Mouse (Mus musculus) neural tube, embryonic 12.5 days (tissue): ENCODE results near the gene Zfp36. TPM values are rescaled to one million over a fixed set of nuclear protein-coding genes. Genes with fewer than 3 reads are reported as not detected.
"Not testable (repeated sequence)": the region's sequence is repeated elsewhere in the genome, so short reads cannot be mapped to it uniquely, and the experiment has no call there.

Source experiments
- ATAC-seq: fragments of 200-750 bp; cut with Nextera tagmentation; 2 replicates; pipeline ENCODE4 v1.8.0; 2017; ENCODE audit warnings: low read depth, mild to moderate bottlenecking, moderate TSS enrichment, moderate library complexity; ENCODE audit not compliant: low FRiP score
- H3K27ac ChIP-seq: fragments of 300-500 bp; sonication (generic); 2 replicates; pipeline ENCODE4 v1.5.1; 2016
- H3K27me3 ChIP-seq: fragments of 300-500 bp; sonication (generic); replicated peaks from 2 replicates; pipeline ENCODE4 v1.6.1; 2016; ENCODE audit warnings: mild to moderate bottlenecking
- H3K36me3 ChIP-seq: fragments of 300-500 bp; sonication (generic); 2 replicates; pipeline ENCODE4 v1.6.1; 2016; ENCODE audit warnings: mild to moderate bottlenecking
- H3K4me1 ChIP-seq: fragments of 300-500 bp; sonication (generic); 2 replicates; pipeline ENCODE4 v1.6.1; 2016
- H3K4me2 ChIP-seq: fragments of 300-500 bp; sonication (generic); replicated peaks from 2 replicates; pipeline ENCODE4 v1.6.1; 2016; ENCODE audit warnings: mild to moderate bottlenecking
- H3K4me3 ChIP-seq: fragments of 300-500 bp; sonication (generic); 2 replicates; pipeline ENCODE4 v1.5.1; 2016
- H3K9ac ChIP-seq: fragments of 300-500 bp; sonication (generic); 2 replicates; pipeline ENCODE4 v1.6.1; 2016; ENCODE audit warnings: mild to moderate bottlenecking
- H3K9me3 ChIP-seq: fragments of 300-500 bp; sonication (generic); 2 replicates; pipeline ENCODE4 v1.6.1; 2016; ENCODE audit warnings: mild to moderate bottlenecking
- WGBS: fragments of 180-500 bp; shearing (Covaris S2); methylation state at CpG from one replicate; pipeline ENCODE4 v1.1.7; 2016; 5-methylcytosine and 5-hydroxymethylcytosine counted together
- polyA plus RNA-seq: library from polyadenylated mRNA; unstranded; fragments of >200 nt; fragmentation: Nextera tagmentation; extraction: Ambion mirVana; gene quantifications from 2 replicates; pipeline ENCODE4 v1.2.1, GENCODE M21; 2016

Gene Zfp36
- polyA plus RNA-seq, 1 experiment from 2014 or later: 5.6 TPM

DNA sequence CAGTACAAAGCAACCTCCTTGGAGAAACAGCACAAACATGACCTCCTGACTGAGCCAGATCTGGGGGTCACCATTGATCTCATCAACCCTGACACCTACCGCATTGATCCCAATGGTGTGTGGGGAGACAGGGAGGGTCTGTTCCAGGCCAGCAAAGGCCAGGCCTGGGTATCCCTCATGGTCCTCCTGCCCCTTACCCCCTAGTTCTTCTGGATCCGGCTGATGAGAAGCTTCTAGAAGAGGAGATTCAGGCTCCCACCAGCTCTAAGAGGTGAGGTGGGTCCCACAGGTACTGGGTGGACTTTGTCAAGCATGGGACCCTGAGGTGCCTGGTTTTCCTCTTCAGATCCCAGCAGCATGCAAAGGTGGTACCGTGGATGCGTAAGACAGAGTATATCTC lies 15.4 kb upstream of the Zfp36 start:
- Histone ChIP-seq H3K36me3 (peaks cover 56% of the 10 kb centered on the region), H3K27ac (no peak overlapping the region), H3K4me1 (peaks cover 24% of the 10 kb centered on the region), H3K9ac (no peak overlapping the region), H3K4me2 (no peak overlapping the region), H3K4me3 (no peak overlapping the region), H3K9me3 (no peaks in the 10 kb centered on the region), H3K27me3 (no peaks in the 10 kb centered on the region)
- 93% methylated on average over 4 of the region's 4 CpGs for WGBS
- ATAC-seq: no peak

DNA sequence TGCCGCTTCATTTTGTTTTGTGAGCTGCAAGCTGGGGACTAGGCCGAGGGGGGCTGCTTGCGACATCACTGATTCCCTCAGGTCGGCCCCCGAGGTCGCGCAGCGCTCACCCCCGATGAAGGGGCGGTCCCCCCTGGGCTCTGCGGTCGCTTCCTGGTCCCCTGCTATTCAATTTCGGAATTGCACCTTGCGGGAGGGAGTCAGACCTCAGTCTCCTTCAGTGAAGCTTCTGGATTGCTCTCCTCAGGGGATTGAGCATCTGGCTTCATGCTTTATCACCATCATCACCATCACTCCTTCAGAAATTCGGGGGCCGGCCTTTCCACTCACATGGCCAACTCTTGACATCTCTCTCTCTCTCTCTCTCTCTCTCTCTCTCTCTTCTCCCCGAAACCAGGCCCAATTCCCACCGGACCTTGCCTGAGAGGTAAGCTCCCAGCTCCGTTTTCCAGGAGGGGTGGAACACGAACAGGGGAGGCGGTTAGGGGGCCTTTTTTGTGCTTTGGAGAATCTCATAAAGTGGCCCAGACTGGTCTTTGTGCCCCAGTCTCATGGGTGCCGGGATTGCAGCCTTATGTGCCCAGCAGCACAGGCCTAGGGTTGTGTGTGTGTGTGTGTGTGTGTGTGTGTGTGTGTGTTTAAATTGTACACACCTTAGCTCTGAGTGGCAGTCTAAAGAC lies 13.4 kb upstream of the Zfp36 start:
- H3K9me3 ChIP-seq: no peaks in the 10 kb centered on the region
- no peaks in the 10 kb centered on the region for H3K27me3 ChIP-seq
- peak overlapping the region; percentile 96 for H3K4me2 ChIP-seq
- H3K4me1 ChIP-seq: peaks cover 24% of the 10 kb centered on the region
- peaks cover 56% of the 10 kb centered on the region for H3K36me3 ChIP-seq
- 7% methylated on average over 22 of the region's 22 CpGs for WGBS
- peak overlapping the region; percentile 88 for H3K9ac ChIP-seq
- no peak for ATAC-seq
- peak overlapping the region; percentile 84 for H3K4me3 ChIP-seq
- H3K27ac ChIP-seq: peak overlapping the region; percentile 21; the same call in 1 of the 2 replicates

DNA sequence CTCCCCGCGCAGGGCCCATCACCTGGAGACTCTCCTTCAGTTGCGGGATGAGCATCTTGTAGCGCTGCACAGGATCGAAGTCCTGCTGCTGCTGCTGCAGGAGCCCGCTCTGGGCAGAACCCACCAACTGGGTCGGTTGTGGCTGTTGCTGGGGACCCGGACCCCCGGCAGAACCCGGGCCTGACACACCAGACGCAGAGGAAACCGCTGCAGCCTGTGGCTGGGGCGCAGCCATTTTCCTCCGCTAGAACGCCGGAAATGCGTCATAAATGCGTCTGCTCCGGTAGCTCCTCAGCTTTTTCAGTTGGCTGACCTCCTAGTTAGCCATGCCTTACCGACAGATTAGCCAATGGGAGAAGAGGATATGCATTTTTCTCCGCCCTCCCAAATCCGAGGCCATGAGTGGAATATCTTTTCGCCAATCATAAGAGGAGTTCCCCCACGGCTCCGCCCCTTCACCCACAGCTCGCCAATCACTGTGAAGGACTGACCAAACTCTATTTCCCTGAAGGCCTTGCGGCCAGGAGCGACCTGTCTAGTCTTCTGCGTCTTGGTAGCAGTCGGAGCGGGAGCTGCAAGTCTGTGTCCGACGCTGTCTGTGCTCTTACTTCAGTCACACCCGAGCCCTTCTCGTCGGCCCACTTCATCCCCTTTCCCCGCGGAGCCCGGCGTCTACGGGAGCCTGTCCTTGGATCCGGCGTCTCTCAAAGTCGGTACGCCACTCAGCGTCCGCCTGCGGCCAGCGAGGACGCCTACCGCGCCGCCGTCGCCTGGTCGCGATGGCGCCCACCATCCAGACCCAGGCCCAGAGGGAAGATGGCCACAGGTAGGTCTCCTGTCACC lies 12.6 kb upstream of the Zfp36 start, which contains the start of the genes Med29 and Paf1:
Gene Med29 (minus strand): TSS at position 280 of the 843 bp plus-strand sequence.
Gene Paf1 (plus strand): TSS at position 523 of the 843 bp plus-strand sequence.
- Histone ChIP-seq H3K4me2 (peak within 1 kb of the TSS; percentile 96), H3K27ac (peak within 1 kb of the TSS; percentile 21; the same call in 1 of the 2 replicates), H3K9ac (peak within 1 kb of the TSS; percentile 88), H3K36me3 (peaks cover 56% of the 10 kb centered on the region), H3K9me3 (no peaks in the 10 kb centered on the region), H3K4me3 (peak within 1 kb of the TSS; percentile 84), H3K27me3 (no peaks in the 10 kb centered on the region), H3K4me1 (peaks cover 24% of the 10 kb centered on the region)
- WGBS: under 1% methylated on average over 58 of the region's 58 CpGs
- ATAC-seq: peak; percentile 98

DNA sequence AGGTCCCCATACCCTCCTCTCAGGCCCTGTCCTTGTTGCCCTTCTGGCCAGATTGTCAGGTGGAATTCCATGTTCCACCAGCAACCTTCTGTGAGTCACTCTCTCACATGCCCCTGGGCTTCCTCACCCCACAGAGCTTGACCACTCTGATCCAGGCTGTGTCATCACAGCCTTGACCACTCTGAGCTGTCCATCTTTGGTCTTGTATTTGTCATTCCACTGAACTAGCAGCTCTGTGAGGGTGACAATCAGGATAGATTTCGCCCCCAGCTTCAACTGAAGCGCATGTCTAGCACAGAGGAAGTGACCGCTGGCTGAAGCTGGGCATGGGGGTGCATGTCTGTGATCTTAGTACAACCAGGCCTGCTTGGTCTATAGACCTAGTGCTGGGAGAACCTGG lies 10.3 kb upstream of the Zfp36 start:
- Histone ChIP-seq H3K9ac (no peak overlapping the region), H3K27ac (no peak overlapping the region), H3K4me3 (no peak overlapping the region), H3K9me3 (no peaks in the 10 kb centered on the region), H3K4me1 (peaks cover 24% of the 10 kb centered on the region), H3K27me3 (no peaks in the 10 kb centered on the region), H3K36me3 (peaks cover 52% of the 10 kb centered on the region), H3K4me2 (no peak overlapping the region)
- no peak for ATAC-seq
- WGBS: 98% methylated on average over 3 of the region's 3 CpGs

DNA sequence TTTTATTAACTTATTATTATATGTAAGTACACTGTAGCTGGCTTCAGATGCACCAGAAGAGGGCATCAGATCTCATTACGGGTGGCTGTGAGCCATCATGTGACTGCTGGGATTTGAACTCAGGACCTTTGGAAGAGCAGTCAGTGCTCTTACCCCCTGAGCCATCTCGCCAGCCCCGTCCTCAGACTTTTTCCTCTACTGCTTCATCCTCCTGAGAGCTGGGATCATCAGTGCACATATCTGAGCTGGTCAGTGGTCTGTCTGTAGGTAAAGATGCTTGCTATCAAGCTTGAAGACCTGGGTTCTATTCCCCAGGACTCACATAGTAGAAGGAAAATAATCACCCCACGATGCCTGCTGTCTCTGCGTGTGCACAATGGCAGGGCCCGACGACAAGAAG lies 7.3 kb upstream of the Zfp36 start:
- not testable (repeated sequence) for H3K9me3 ChIP-seq, H3K9ac ChIP-seq, H3K4me2 ChIP-seq, H3K27me3 ChIP-seq, H3K27ac ChIP-seq, H3K4me3 ChIP-seq, ATAC-seq
- peaks cover 17% of the 10 kb centered on the region for H3K4me1 ChIP-seq
- 91% methylated on average over 7 of the region's 7 CpGs for WGBS
- H3K36me3 ChIP-seq: peaks cover 46% of the 10 kb centered on the region

DNA sequence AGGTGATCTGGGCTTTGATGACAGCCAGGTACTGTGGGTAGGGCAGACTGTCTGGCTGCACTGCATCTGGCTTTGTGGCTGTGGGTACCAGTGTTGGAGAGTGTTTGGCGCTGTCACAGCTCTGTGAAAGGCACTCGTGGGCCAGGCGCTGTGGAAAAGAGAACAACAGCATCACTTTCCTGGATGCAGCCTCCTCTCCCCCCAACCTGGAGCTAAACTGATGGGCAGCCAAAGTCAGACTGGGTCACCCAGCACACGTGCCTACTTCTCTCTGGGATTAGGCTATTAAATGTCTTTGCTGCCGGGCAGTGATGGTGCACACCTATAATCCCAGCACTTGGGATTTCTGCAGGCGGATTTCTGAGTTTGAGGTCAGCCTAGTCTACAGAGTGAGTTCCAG lies 6.8 kb upstream of the Zfp36 start:
- H3K27me3 ChIP-seq, H3K27ac ChIP-seq, H3K9ac ChIP-seq, H3K4me2 ChIP-seq, H3K9me3 ChIP-seq, H3K4me3 ChIP-seq: not testable (repeated sequence)
- peaks cover 46% of the 10 kb centered on the region for H3K36me3 ChIP-seq
- ATAC-seq: 0 out of 2 replicates have a peak, but pooled peaks have one; percentile 17
- peaks cover 19% of the 10 kb centered on the region for H3K4me1 ChIP-seq
- WGBS: 87% methylated on average over 6 of the region's 6 CpGs

DNA sequence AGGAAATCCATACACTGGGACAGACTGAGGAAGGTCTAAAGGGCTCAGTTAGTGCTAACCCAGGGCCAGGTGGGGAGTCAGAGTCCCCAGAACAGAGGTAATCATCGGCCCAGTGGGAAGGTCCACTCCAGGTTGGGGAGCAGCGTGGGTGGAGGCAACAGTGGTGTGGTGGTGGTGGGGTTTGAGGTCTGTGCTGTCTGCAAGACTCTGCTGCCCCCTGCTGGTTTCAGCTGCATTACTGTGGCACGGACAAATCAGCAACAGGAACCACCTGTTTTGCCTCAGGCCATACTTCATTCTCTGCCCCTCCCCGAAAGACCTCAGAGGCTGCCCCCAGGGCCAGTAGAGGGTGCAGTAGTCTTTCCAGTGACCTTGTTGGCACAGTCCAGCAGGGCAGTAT lies 6.4 kb upstream of the Zfp36 start:
- Histone ChIP-seq H3K36me3 (peaks cover 46% of the 10 kb centered on the region), H3K9me3 (no peaks in the 10 kb centered on the region), H3K4me3 (no peak overlapping the region), H3K4me1 (peaks cover 19% of the 10 kb centered on the region), H3K27ac (no peak overlapping the region), H3K4me2 (no peak overlapping the region), H3K27me3 (no peaks in the 10 kb centered on the region), H3K9ac (no peak overlapping the region)
- 34% methylated on average over 4 of the region's 4 CpGs for WGBS
- ATAC-seq: peak; percentile 76

DNA sequence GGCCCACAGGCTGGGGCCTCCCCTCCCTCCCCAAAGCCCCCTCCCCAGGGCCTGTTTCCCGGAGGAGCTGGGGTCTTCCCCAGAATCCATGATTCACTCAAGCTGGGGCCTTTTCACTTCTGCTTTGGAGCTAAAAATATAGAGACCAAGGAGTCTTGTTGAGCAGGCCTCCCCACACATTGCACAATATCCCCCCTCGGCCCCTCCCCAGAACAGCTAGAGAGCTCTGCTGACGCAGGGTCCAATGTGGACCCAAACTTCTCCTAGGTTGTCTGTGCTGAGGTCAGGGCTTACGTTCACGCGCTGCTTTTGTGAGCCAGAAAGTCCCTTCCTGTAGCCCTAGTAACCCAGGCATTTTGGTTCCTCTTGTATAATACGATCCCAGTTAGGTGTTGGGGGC lies 6.0 kb upstream of the Zfp36 start:
- H3K27ac ChIP-seq: no peak overlapping the region
- ATAC-seq: no peak; the same call in 1 of the 2 replicates
- no peaks in the 10 kb centered on the region for H3K27me3 ChIP-seq
- H3K4me1 ChIP-seq: peaks cover 19% of the 10 kb centered on the region
- peaks cover 46% of the 10 kb centered on the region for H3K36me3 ChIP-seq
- no peaks in the 10 kb centered on the region for H3K9me3 ChIP-seq
- H3K4me2 ChIP-seq: no peak overlapping the region
- H3K4me3 ChIP-seq: no peak overlapping the region
- 90% methylated on average over 7 of the region's 7 CpGs for WGBS
- H3K9ac ChIP-seq: no peak overlapping the region

DNA sequence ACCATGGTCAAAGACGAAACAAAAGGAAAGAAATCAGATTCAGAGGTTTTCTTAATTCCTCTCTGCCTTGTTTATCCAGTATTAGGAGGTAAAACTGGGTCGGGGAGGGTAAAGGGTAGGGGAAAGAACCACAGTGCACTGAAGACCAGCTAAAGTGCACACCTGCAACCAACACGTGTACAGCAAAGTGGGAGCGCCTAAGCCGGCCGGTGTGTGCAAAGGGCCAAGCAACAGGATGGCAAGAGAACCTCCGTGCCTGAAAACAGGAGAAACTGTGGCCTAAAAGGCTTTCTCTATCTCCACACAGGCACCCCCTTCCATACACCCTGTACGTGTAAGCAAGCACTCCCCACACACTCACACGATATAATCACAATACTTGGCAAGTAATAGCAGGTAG lies 5.1 kb upstream of the Zfp36 start:
- H3K27me3 ChIP-seq: no peaks in the 10 kb centered on the region
- 94% methylated on average over 9 of the region's 9 CpGs for WGBS
- no peak overlapping the region for H3K9ac ChIP-seq
- no peak for ATAC-seq
- H3K36me3 ChIP-seq: peaks cover 39% of the 10 kb centered on the region
- no peak overlapping the region for H3K4me2 ChIP-seq
- H3K4me3 ChIP-seq: no peak overlapping the region
- no peak overlapping the region for H3K27ac ChIP-seq
- no peaks in the 10 kb centered on the region for H3K9me3 ChIP-seq
- peaks cover 20% of the 10 kb centered on the region for H3K4me1 ChIP-seq

DNA sequence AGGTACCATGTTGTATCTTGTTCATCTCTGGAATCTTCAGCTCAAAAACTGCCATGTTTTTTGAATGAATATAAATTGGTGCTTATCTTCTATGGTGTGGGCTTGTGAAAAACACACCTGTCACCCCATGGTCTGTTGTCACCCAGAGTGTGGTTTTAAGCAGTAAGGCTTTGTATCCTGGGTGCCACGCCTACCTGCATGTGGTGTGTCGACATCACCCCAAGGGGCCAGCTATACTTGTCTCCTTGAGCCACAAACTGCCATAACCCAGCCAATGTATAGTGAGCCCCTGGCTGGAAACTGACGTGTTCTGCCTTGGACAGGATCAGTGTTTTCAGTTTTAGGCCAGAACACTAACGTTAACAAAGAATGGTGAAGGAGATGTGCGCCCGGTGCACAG lies 4.1 kb upstream of the Zfp36 start:
- Histone ChIP-seq H3K27ac (no peak overlapping the region), H3K27me3 (no peaks in the 10 kb centered on the region), H3K4me2 (no peak overlapping the region), H3K9me3 (no peaks in the 10 kb centered on the region), H3K36me3 (peaks cover 29% of the 10 kb centered on the region), H3K9ac (no peak overlapping the region), H3K4me3 (no peak overlapping the region), H3K4me1 (peaks cover 25% of the 10 kb centered on the region)
- WGBS: 87% methylated on average over 6 of the region's 6 CpGs
- ATAC-seq: no peak

DNA sequence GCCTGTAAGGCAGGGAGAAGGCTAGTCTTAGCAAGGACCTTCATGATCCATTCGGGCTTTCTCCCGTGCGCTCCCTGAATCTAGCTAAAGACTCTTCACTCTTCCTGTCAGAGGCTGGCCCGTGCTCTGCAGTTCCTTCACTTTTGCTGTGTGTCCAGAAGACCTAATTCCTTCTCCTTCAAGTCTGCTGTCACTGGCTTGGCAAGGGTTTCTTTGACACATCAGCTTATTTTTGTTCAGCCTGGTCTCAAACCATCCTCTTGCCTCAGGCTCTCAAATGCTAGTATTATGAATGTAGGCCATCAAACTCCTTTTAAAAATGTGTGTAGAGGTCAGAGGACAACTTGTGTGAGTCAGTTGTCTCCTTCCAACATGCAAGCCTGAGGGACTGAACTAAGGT lies 3.6 kb upstream of the Zfp36 start:
- WGBS: 80% methylated on average over 4 of the region's 4 CpGs
- peaks cover 29% of the 10 kb centered on the region for H3K4me1 ChIP-seq
- ATAC-seq: no peak
- H3K4me2 ChIP-seq: no peak overlapping the region
- no peaks in the 10 kb centered on the region for H3K9me3 ChIP-seq
- H3K36me3 ChIP-seq: peaks cover 24% of the 10 kb centered on the region
- no peak overlapping the region for H3K4me3 ChIP-seq
- no peaks in the 10 kb centered on the region for H3K27me3 ChIP-seq
- no peak overlapping the region for H3K27ac ChIP-seq
- H3K9ac ChIP-seq: no peak overlapping the region

DNA sequence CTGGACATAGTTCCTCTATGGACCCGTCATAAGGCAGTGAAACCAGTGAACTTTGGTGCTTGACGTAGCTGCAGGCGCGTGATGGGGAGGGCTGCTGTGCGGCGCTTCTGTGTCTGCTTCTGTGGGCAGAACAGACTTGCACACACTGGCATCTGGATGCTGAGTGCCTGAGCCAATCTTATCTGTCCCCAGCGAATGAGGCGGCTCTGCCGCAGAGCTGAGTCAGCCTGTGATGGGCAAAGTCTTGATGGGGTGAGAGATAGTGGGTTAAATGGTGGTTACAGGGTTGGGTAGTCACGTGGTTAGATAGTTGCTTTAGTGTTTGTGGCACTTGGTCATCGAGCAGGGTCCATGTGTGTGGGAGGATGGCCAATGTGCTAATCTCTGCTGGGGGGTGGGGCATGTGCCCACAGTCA lies 2.9 kb upstream of the Zfp36 start:
- Histone ChIP-seq H3K27me3 (no peaks in the 10 kb centered on the region; the same call in 1 of the 2 replicates), H3K4me2 (no peak overlapping the region), H3K27ac (no peak overlapping the region), H3K4me3 (no peak overlapping the region), H3K4me1 (peaks cover 35% of the 10 kb centered on the region), H3K9me3 (no peaks in the 10 kb centered on the region), H3K36me3 (peaks cover 19% of the 10 kb centered on the region), H3K9ac (no peak overlapping the region)
- 77% methylated on average over 11 of the region's 11 CpGs for WGBS
- no peak for ATAC-seq
